Mouse (Mus musculus) liver, postnatal 0 days (tissue): ENCODE results near the gene Hyls1.

Source experiments
- CTCF ChIP-seq: sonication (generic); IDR thresholded peaks from 2 replicates; pipeline ENCODE4 v1.5.1; 2016; ENCODE audit warnings: antibody characterized with exemption, low read depth
- EP300 ChIP-seq: IDR thresholded peaks from 2 replicates; pipeline ENCODE4 v1.6.1; 2016; ENCODE audit warnings: antibody characterized with exemption, low read depth, mild to moderate bottlenecking

DNA sequence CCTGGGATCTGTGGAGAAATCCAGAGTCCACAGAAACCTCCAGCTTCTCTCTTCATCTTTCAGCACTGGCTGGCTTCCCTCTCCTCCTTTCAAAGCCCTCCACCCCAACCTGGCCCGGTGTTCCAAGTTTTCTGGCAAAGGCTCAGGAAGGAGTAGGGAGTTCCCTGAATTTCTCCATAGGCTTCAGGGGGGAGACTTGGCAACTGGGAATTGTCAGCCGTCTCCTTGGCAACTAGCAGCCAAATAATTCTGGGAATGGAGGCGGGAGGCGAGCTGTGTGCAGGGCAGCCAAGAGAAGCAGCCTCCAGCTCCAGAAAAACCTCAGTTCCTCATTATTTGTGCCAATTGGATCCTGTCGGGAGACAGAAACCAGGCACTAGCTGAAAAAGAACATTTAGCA lies 46.7 kb downstream of the Hyls1 start:
- TF ChIP-seq CTCF, result no peak
- no peak for TF ChIP-seq EP300
